Mouse (Mus musculus) midbrain, postnatal 0 days (tissue): ENCODE measurements around the gene Gpsm1. TPM values are rescaled to one million over a fixed set of nuclear protein-coding genes. Genes with fewer than 3 reads are reported as not detected.
"Not testable (repeated sequence)": the region's sequence is repeated elsewhere in the genome, so short reads cannot be mapped to it uniquely, and the experiment has no call there.

Source experiments
- ATAC-seq: fragments of 200-750 bp; cut with Nextera tagmentation; 2 replicates; pipeline ENCODE4 v1.8.0; 2017; ENCODE audit warnings: moderate number of reproducible peaks, mild to moderate bottlenecking, moderate TSS enrichment, moderate library complexity; ENCODE audit not compliant: low FRiP score
- DNase-seq: peaks from one replicate; pipeline ENCODE4 v3.0.0-alpha.2; 2015; ENCODE audit warnings: low spot score
- H3K27ac ChIP-seq: fragments of 300-500 bp; sonication (generic); 2 replicates; pipeline ENCODE4 v1.5.1; 2014; ENCODE audit warnings: low read depth, mild to moderate bottlenecking, low read length, mixed read lengths
- H3K27me3 ChIP-seq: fragments of 300-500 bp; sonication (generic); 2 replicates; pipeline ENCODE4 v1.6.1; 2014; ENCODE audit warnings: low read length, control low read depth, mixed read lengths; ENCODE audit not compliant: insufficient read depth
- H3K36me3 ChIP-seq: fragments of 300-500 bp; sonication (generic); 2 replicates; pipeline ENCODE4 v1.6.1; 2014; ENCODE audit warnings: low read length, control low read depth, mixed read lengths; ENCODE audit not compliant: insufficient read depth
- H3K4me1 ChIP-seq: fragments of 300-500 bp; sonication (generic); 2 replicates; pipeline ENCODE4 v1.6.1; 2014; ENCODE audit warnings: mild to moderate bottlenecking, control low read depth, antibody characterized with exemption, low read length, mixed read lengths; ENCODE audit not compliant: insufficient read depth
- H3K4me2 ChIP-seq: fragments of 300-500 bp; sonication (generic); 2 replicates; pipeline ENCODE4 v1.6.1; 2014; ENCODE audit warnings: low read depth, mild to moderate bottlenecking, low read length, mixed read lengths; ENCODE audit not compliant: poor library complexity, severe bottlenecking
- H3K4me3 ChIP-seq: fragments of 300-500 bp; sonication (generic); 2 replicates; pipeline ENCODE4 v1.5.1; 2014; ENCODE audit warnings: low read depth, mild to moderate bottlenecking, low read length, moderate library complexity
- H3K9ac ChIP-seq: fragments of 300-500 bp; sonication (generic); replicated peaks from 2 replicates; pipeline ENCODE4 v1.6.1; 2014; ENCODE audit warnings: mild to moderate bottlenecking, low read length, moderate library complexity, mixed read lengths; ENCODE audit not compliant: poor library complexity, severe bottlenecking
- H3K9me3 ChIP-seq: fragments of 300-500 bp; sonication (generic); 2 replicates; pipeline ENCODE4 v1.6.1; 2016; ENCODE audit warnings: low read length, control low read depth
- CTCF ChIP-seq: IDR thresholded peaks from 2 replicates; pipeline ENCODE4 v1.5.1; 2016; ENCODE audit warnings: antibody characterized with exemption, mild to moderate bottlenecking
- WGBS: fragments of 180-500 bp; shearing (Covaris S2); extraction: QIAGEN DNeasy Blood & Tissue Kit; methylation state at CpG from one replicate; pipeline ENCODE4 v1.1.7; 2014; 5-methylcytosine and 5-hydroxymethylcytosine counted together
- polyA plus RNA-seq: library from polyadenylated mRNA; unstranded; fragments of >200 nt; fragmentation: Nextera tagmentation; extraction: Ambion mirVana; gene quantifications from 2 replicates; pipeline ENCODE4 v1.2.1, GENCODE M21; 2015
- total RNA-seq: library from RNA; depleted of rRNA; stranded (reverse); fragments of >200 nt; gene quantifications from 2 replicates; pipeline ENCODE4 v1.2.3, GENCODE M21; 2014

Gpsm1 gene
- total and polyA plus RNA-seq, 2 experiments from 2014 or later: 163 to 286 TPM

- H3K9me3 ChIP-seq: no peaks in the 10 kb centered on the region
- ATAC-seq (peak; percentile 93), DNase-seq (peak; percentile 90)
- peak within 1 kb of the TSS; percentile 66 for H3K4me2 ChIP-seq
- H3K36me3 ChIP-seq: peaks cover 51% of the 10 kb centered on the region
- peak within 1 kb of the TSS; percentile 55; the same call in 1 of the 2 replicates for H3K27ac ChIP-seq
- TF ChIP-seq CTCF: no peak
- H3K4me1 ChIP-seq: no peaks in the 10 kb centered on the region
- WGBS: 0% methylated on average over 38 of the region's 38 CpGs
- H3K27me3 ChIP-seq: no peaks in the 10 kb centered on the region
- peak within 1 kb of the TSS; percentile 79 for H3K9ac ChIP-seq
- peak within 1 kb of the TSS; percentile 75 for H3K4me3 ChIP-seq
Observed at GRCm38 (mm10) chr2:26380131-26380771, 64.9 kb downstream of the Gpsm1 start, which contains the start of gene Snapc4. Gene Snapc4 (minus strand): TSS chr2:26380653.

- DNase-seq, H3K4me1 ChIP-seq, H3K9me3 ChIP-seq, ATAC-seq, H3K27me3 ChIP-seq: not testable (repeated sequence)
- Histone ChIP-seq H3K4me2 (peak overlapping the region; percentile 66), H3K27ac (peak overlapping the region; percentile 55; the same call in 1 of the 2 replicates), H3K36me3 (peaks cover 50% of the 10 kb centered on the region), H3K9ac (peak overlapping the region; percentile 79), H3K4me3 (peak overlapping the region; percentile 75)
- WGBS: 34% methylated on average over 6 of the region's 6 CpGs
Observed at GRCm38 (mm10) chr2:26380871-26381270, 65.6 kb downstream of the Gpsm1 start.

GRCm38 (mm10) chr2:26387713-26388112, 72.4 kb downstream of the Gpsm1 start:
- Histone ChIP-seq H3K36me3 (peaks cover 68% of the 10 kb centered on the region), H3K4me1 (peaks cover 3% of the 10 kb centered on the region; the same call in 1 of the 2 replicates), H3K27ac (no peak overlapping the region), H3K9ac (no peak overlapping the region), H3K27me3 (no peaks in the 10 kb centered on the region), H3K4me2 (peak overlapping the region; percentile 98; the same call in 1 of the 2 replicates), H3K9me3 (no peaks in the 10 kb centered on the region), H3K4me3 (no peak overlapping the region)
- DNase-seq: no peak
- ATAC-seq: no peak
- 86% methylated on average over 3 of the region's 3 CpGs for WGBS
- TF ChIP-seq CTCF: no peak

- Histone ChIP-seq H3K27ac (peak overlapping the region; percentile 77), H3K9me3 (no peaks in the 10 kb centered on the region), H3K4me2 (peak overlapping the region; percentile 98), H3K9ac (peak overlapping the region; percentile 95), H3K4me1 (peaks cover 3% of the 10 kb centered on the region; the same call in 1 of the 2 replicates), H3K36me3 (peaks cover 69% of the 10 kb centered on the region), H3K27me3 (no peaks in the 10 kb centered on the region), H3K4me3 (peak overlapping the region; percentile 84)
- peak; percentile 60 for ATAC-seq
- 1% methylated on average over 28 of the region's 45 CpGs for WGBS
- no peak for TF ChIP-seq CTCF
- DNase-seq: no peak
Observed at GRCm38 (mm10) chr2:26388682-26389153, 73.4 kb downstream of the Gpsm1 start.

GRCm38 (mm10) chr2:26389154-26389690, 73.9 kb downstream of the Gpsm1 start, which contains the start of the genes Entr1 and Pmpca:
Gene Entr1 (minus strand): TSS chr2:26389316.
Gene Pmpca (plus strand): TSS chr2:26389339.
- peak within 1 kb of the TSS; percentile 84 for H3K4me3 ChIP-seq
- ATAC-seq (peak; percentile 92), DNase-seq (peak; percentile 89)
- peak within 1 kb of the TSS; percentile 95 for H3K9ac ChIP-seq
- peaks cover 3% of the 10 kb centered on the region; the same call in 1 of the 2 replicates for H3K4me1 ChIP-seq
- H3K27me3 ChIP-seq: no peaks in the 10 kb centered on the region
- H3K9me3 ChIP-seq: no peaks in the 10 kb centered on the region
- H3K36me3 ChIP-seq: peaks cover 66% of the 10 kb centered on the region
- WGBS: under 1% methylated on average over 46 of the region's 60 CpGs
- no peak for TF ChIP-seq CTCF
- H3K27ac ChIP-seq: peak within 1 kb of the TSS; percentile 77
- H3K4me2 ChIP-seq: peak within 1 kb of the TSS; percentile 98

GRCm38 (mm10) chr2:26390954-26391353, 75.6 kb downstream of the Gpsm1 start:
- Histone ChIP-seq H3K27me3 (no peaks in the 10 kb centered on the region), H3K4me1 (peaks cover 3% of the 10 kb centered on the region; the same call in 1 of the 2 replicates), H3K4me3 (no peak overlapping the region), H3K4me2 (no peak overlapping the region; the same call in 1 of the 2 replicates), H3K27ac (no peak overlapping the region), H3K9ac (no peak overlapping the region), H3K36me3 (peaks cover 68% of the 10 kb centered on the region), H3K9me3 (no peaks in the 10 kb centered on the region)
- WGBS: 84% methylated on average over 3 of the region's 3 CpGs
- no peak for TF ChIP-seq CTCF
- DNase-seq: no peak
- ATAC-seq: no peak
